ENCODE assay signal across 9 mouse cellular contexts in genomic region chr4:148859906-148860491, GRCm38 (mm10). TPM values are rescaled to one million over a fixed set of nuclear protein-coding genes. Genes with fewer than 3 reads are reported as not detected.
DNase-seq lines count a peak whose midpoint lies in the region; ATAC-seq and TF ChIP-seq lines count a peak whose summit lies in the region.
"Had no signal": no experiment of that assay in that cellular context is flagged by ENCODE, and none has a peak within 500 bp of the region (broad histone marks: within the 10 kb centered on the region; RNA-seq: fewer than 3 reads in every experiment).

No protein-coding gene starts in this region.

- peak overlapping the region; percentile 70 for H3K4me2 ChIP-seq in limb, embryonic 12.5 days
- H3K4me2 ChIP-seq in stomach, postnatal 0 days (replicated peaks; ENCODE audit: low read depth), result 0 out of 2 replicates have a peak overlapping the region, but pooled peaks have one; percentile 14
- H3K4me2 ChIP-seq: liver, embryonic 15.5 days had no signal

- ATAC-seq in limb, embryonic 12.5 days (ENCODE audit: insufficient number of reproducible peaks, insufficient read depth, low FRiP score, low TSS enrichment, low read depth), result peak; percentile 44; the same call in 1 of the 2 replicates
- no peak for ATAC-seq in stomach, postnatal 0 days (ENCODE audit: low FRiP score, low TSS enrichment)

- peak overlapping the region; percentile 70 for H3K27ac ChIP-seq in heart, embryonic 10.5 days
- H3K27ac ChIP-seq in limb, embryonic 12.5 days, result 0 out of 2 replicates have a peak overlapping the region, but pooled peaks have one; percentile 59
- H3K27ac ChIP-seq in stomach, postnatal 0 days (replicated peaks), result no peak overlapping the region
- H3K27ac ChIP-seq: liver, embryonic 15.5 days had no signal

- DNase-seq in heart, embryonic 10.5 days (ENCODE audit: low spot score), result no peak
- DNase-seq in heart, adult 11 months, result no peak
- peak; percentile 50 for DNase-seq in right cerebral cortex, postnatal 4 days
- DNase-seq in right cerebral cortex, postnatal 36 days (ENCODE audit: low spot score in 2 of 2), result no peak
- DNase-seq in stomach, postnatal 0 days (ENCODE audit: low spot score), result peak; percentile 58
- DNase-seq in gastrocnemius, postnatal 36 days, result no peak
- no peak for DNase-seq in urinary bladder, postnatal 10 days (ENCODE audit: low spot score)

- peak overlapping the region; percentile 53 for H3K4me3 ChIP-seq in heart, embryonic 10.5 days
- peak overlapping the region; percentile 37 for H3K4me3 ChIP-seq in limb, embryonic 12.5 days (replicated peaks)
- no peak overlapping the region for H3K4me3 ChIP-seq in stomach, postnatal 0 days (ENCODE audit: low read depth, low read length)
- H3K4me3 ChIP-seq: liver, embryonic 15.5 days had no signal

- H3K36me3 ChIP-seq in heart, embryonic 10.5 days, result peaks cover 3% of the 10 kb centered on the region; the same call in 1 of the 2 replicates
- H3K36me3 ChIP-seq in limb, embryonic 12.5 days, result no peaks in the 10 kb centered on the region
- H3K36me3 ChIP-seq in stomach, postnatal 0 days (ENCODE audit: control insufficient read depth, insufficient read depth, low read length), result no peaks in the 10 kb centered on the region
- H3K36me3 ChIP-seq: liver, embryonic 15.5 days had no signal

- no peaks in the 10 kb centered on the region for H3K9me3 ChIP-seq in heart, embryonic 10.5 days
- no peaks in the 10 kb centered on the region for H3K9me3 ChIP-seq in limb, embryonic 12.5 days
- no peaks in the 10 kb centered on the region for H3K9me3 ChIP-seq in stomach, postnatal 0 days (ENCODE audit: control insufficient read depth, low read length)
- H3K9me3 ChIP-seq: liver, embryonic 15.5 days had no signal

- intact Hi-C loops in gastrocnemius, postnatal 36 days (cut with DNase I), result no loop called here

- peak overlapping the region; percentile 42 for H3K9ac ChIP-seq in limb, embryonic 12.5 days (replicated peaks)
- H3K9ac ChIP-seq in stomach, postnatal 0 days (ENCODE audit: low read length), result 0 out of 2 replicates have a peak overlapping the region, but pooled peaks have one; percentile 1
- H3K9ac ChIP-seq: liver, embryonic 15.5 days had no signal

- no peak for TF ChIP-seq EP300 in stomach, postnatal 0 days (optimal IDR thresholded peaks at IDR 0.05)

- H3K4me1 ChIP-seq in heart, embryonic 10.5 days, result peaks cover 69% of the 10 kb centered on the region
- H3K4me1 ChIP-seq in limb, embryonic 12.5 days (replicated peaks), result peaks cover 30% of the 10 kb centered on the region
- no peaks in the 10 kb centered on the region; the same call in 1 of the 2 replicates for H3K4me1 ChIP-seq in stomach, postnatal 0 days (replicated peaks; ENCODE audit: control insufficient read depth, insufficient read depth)
- H3K4me1 ChIP-seq: liver, embryonic 15.5 days had no signal

- TF ChIP-seq CTCF in stomach, postnatal 0 days (IDR thresholded peaks at IDR 0.05; ENCODE audit: low read depth), result no peak

- peaks cover 40% of the 10 kb centered on the region for H3K27me3 ChIP-seq in heart, embryonic 10.5 days (ENCODE audit: insufficient read depth, poor library complexity, severe bottlenecking)
- peaks cover 69% of the 10 kb centered on the region for H3K27me3 ChIP-seq in limb, embryonic 12.5 days
- no peaks in the 10 kb centered on the region for H3K27me3 ChIP-seq in stomach, postnatal 0 days (ENCODE audit: control insufficient read depth, insufficient read depth, low read length)

- 5% methylated on average over 27 of the region's 27 CpGs for WGBS in heart, embryonic 10.5 days
- 1% methylated on average over 27 of the region's 27 CpGs for WGBS in limb, embryonic 12.5 days
- WGBS in stomach, postnatal 0 days, result 21% methylated on average over 27 of the region's 27 CpGs

RNA-seq across cellular contexts. Expression of gene Casz1, which starts 55.8 kb away (rescaled TPM):
- polyA plus RNA-seq in heart, embryonic 10.5 days (2016; fragmentation: Nextera tagmentation; extraction: Ambion mirVana), result 15.9 and 26.3 TPM in 2 replicates
- 3.9 and 4.7 TPM in 2 replicates for polyA plus RNA-seq in limb, embryonic 12.5 days (2016; fragmentation: Nextera tagmentation; extraction: Ambion mirVana)
- polyA plus RNA-seq in stomach, postnatal 0 days (2015; fragmentation: Nextera tagmentation; extraction: Ambion mirVana), result 9.4 and 10.3 TPM in 2 replicates
- total RNA-seq in gastrocnemius, postnatal 36 days (2021), result 10 to 100 TPM; 24.8 to 45.6 TPM

Comparison
In these comparisons a context has a peak if more than half of its experiments do, and no peak if none do; other contexts are left out.
1. DNase-seq: peak in right cerebral cortex, postnatal 4 days (single experiment) and stomach, postnatal 0 days (single experiment); none in heart, embryonic 10.5 days (single experiment), heart, adult 11 months (single experiment), right cerebral cortex, postnatal 36 days (0 of 2), gastrocnemius, postnatal 36 days (0 of 2) and urinary bladder, postnatal 10 days (single experiment).